Mouse (Mus musculus) thymus, adult 2 months (tissue): ENCODE measurements around the gene Papss2.

Source experiments
- CTCF ChIP-seq: fragments of 200-500 bp; IDR thresholded peaks from 2 replicates; pipeline ENCODE4 v1.5.1; 2012; ENCODE audit warnings: mild to moderate bottlenecking, control low read depth, low read length, moderate library complexity, borderline replicate concordance; ENCODE audit not compliant: control insufficient read depth, poor library complexity, insufficient read depth; ENCODE audit errors: extremely low read depth
- POLR2A ChIP-seq: fragments of 200-500 bp; IDR thresholded peaks from 2 replicates; pipeline ENCODE4 v1.6.1; 2012; ENCODE audit warnings: mild to moderate bottlenecking, low read length, control low read depth, moderate library complexity; ENCODE audit not compliant: control insufficient read depth, poor library complexity, insufficient read depth; ENCODE audit errors: extremely low read depth

- TF ChIP-seq CTCF: no peak
- TF ChIP-seq POLR2A: no peak
Measured at GRCm38 (mm10) chr19:32587727-32588126, 7.9 kb upstream of the Papss2 start.
